Mouse (Mus musculus) ES-Bruce4 (cell line): Measurements from ENCODE around the gene Defb26. TPM values are rescaled to one million over a fixed set of nuclear protein-coding genes. Genes with fewer than 3 reads are reported as not detected.

Experiments
- H3K27ac ChIP-seq: 2 replicates; pipeline ENCODE4 v1.5.1; 2012; ENCODE audit warnings: low read length, inconsistent platforms; ENCODE audit not compliant: insufficient read depth
- H3K27me3 ChIP-seq: 2 replicates; pipeline ENCODE4 v1.6.1; 2012; ENCODE audit warnings: mild to moderate bottlenecking, low read length, inconsistent platforms; ENCODE audit not compliant: control insufficient read depth, poor library complexity, insufficient read depth, severe bottlenecking
- H3K36me3 ChIP-seq: 2 replicates; pipeline ENCODE4 v1.6.1; 2012; ENCODE audit warnings: inconsistent platforms, mild to moderate bottlenecking, low read length, moderate library complexity; ENCODE audit not compliant: control insufficient read depth, poor library complexity, insufficient read depth, severe bottlenecking
- H3K4me1 ChIP-seq: one replicate; pipeline ENCODE4 v1.8.1; 2011; ENCODE audit warnings: low read length; ENCODE audit not compliant: control insufficient read depth, insufficient read depth
- H3K4me3 ChIP-seq: 2 replicates; pipeline ENCODE4 v1.5.1; 2011; ENCODE audit warnings: low read depth, mild to moderate bottlenecking, low read length
- H3K9ac ChIP-seq: 2 replicates; pipeline ENCODE4 v1.6.1; 2012; ENCODE audit warnings: low read depth, mild to moderate bottlenecking, inconsistent platforms; ENCODE audit not compliant: poor library complexity, severe bottlenecking
- H3K9me3 ChIP-seq: replicated peaks from 2 replicates; pipeline ENCODE4 v1.6.1; 2012; ENCODE audit warnings: mild to moderate bottlenecking, low read length, inconsistent platforms; ENCODE audit not compliant: control insufficient read depth, poor library complexity, insufficient read depth, severe bottlenecking
- CTCF ChIP-seq: IDR thresholded peaks from one replicate; pipeline ENCODE4 v1.8.1; 2011; ENCODE audit warnings: low read depth, low read length
- EP300 ChIP-seq: IDR thresholded peaks from 2 replicates; pipeline ENCODE4 v1.6.1; 2011; ENCODE audit warnings: low read depth, low read length; ENCODE audit not compliant: insufficient read depth
- POLR2A ChIP-seq: IDR thresholded peaks from one replicate; pipeline ENCODE4 v1.8.1; 2011; ENCODE audit warnings: low read length; ENCODE audit not compliant: insufficient read depth
- polyA plus RNA-seq: library from polyadenylated mRNA; stranded (reverse); fragments of >200 nt; gene quantifications from 2 replicates; pipeline ENCODE4 v1.2.4, GENCODE M21; 2011; ENCODE audit warnings: low read depth; ENCODE audit not compliant: missing spikeins, insufficient read depth, insufficient read length

The Defb26 gene
- polyA plus RNA-seq, 1 experiment, result not detected

- H3K27me3 ChIP-seq, result no peaks in the 10 kb centered on the region
- TF ChIP-seq CTCF (no peak), EP300 (no peak), POLR2A (no peak)
- H3K27ac ChIP-seq, result no peak overlapping the region
- H3K9me3 ChIP-seq, result no peaks in the 10 kb centered on the region
- H3K4me3 ChIP-seq, result no peak overlapping the region
- no peak overlapping the region for H3K9ac ChIP-seq
- H3K36me3 ChIP-seq, result no peaks in the 10 kb centered on the region
- no peaks in the 10 kb centered on the region for H3K4me1 ChIP-seq
Measured at GRCm38 (mm10) chr2:152481726-152482125, 29.8 kb downstream of the Defb26 start.

DNA sequence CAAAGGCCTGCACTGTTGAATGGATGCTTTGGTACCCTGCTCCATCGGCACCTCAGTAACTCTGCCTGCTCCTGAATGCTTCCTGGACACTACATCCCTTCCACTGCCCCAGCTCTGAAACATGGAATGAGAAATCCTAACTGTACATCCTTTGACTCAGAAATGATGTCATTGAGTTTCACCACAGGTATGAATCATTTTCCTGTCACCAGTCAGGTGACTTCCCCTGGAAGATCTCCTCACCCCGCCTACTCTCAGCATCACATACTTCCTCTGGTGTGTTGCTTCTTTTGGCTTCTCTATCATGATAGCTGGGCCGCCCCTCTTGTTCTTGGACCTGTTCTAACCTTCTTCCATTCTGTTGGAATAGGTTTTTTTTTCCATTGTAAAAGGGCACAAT lies 30.6 kb downstream of the Defb26 start:
- Histone ChIP-seq H3K27ac (no peak overlapping the region), H3K4me1 (no peaks in the 10 kb centered on the region), H3K36me3 (no peaks in the 10 kb centered on the region), H3K9ac (no peak overlapping the region), H3K27me3 (no peaks in the 10 kb centered on the region), H3K9me3 (no peaks in the 10 kb centered on the region), H3K4me3 (no peak overlapping the region)
- TF ChIP-seq CTCF (no peak), POLR2A (no peak), EP300 (no peak)

DNA sequence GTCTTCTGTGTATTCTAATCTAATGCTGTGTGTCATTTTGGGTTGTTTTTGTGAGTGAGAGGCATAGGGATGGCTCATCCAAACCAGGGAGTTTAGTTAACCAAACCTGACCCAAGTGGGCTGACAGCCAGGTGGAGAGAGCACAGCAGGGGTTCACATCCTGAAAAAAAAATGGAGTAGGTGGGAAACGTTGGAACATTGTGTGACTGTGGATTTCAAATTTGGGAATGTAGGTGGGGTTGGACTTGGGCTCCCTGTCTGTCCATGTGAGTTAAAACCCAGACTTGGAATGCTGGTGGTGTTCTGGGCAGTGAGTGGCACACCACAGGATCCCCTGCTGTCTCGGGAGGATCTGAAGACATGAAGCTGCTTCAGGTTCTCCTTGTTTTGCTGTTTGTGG lies 34.7 kb downstream of the Defb26 start, which contains the start of gene Defb20:
Gene Defb20 (plus strand): TSS at position 301 of the 400 bp plus-strand sequence.
- Histone ChIP-seq H3K36me3 (no peaks in the 10 kb centered on the region), H3K4me3 (no peak within 1 kb of the TSS), H3K4me1 (no peaks in the 10 kb centered on the region), H3K27ac (no peak within 1 kb of the TSS), H3K9me3 (no peaks in the 10 kb centered on the region), H3K27me3 (no peaks in the 10 kb centered on the region), H3K9ac (no peak within 1 kb of the TSS)
- TF ChIP-seq EP300, result no peak
- no peak for TF ChIP-seq POLR2A
- no peak for TF ChIP-seq CTCF

- TF ChIP-seq CTCF (no peak), EP300 (no peak), POLR2A (no peak)
- H3K27me3 ChIP-seq, result no peaks in the 10 kb centered on the region
- H3K4me3 ChIP-seq, result no peak overlapping the region
- no peak overlapping the region for H3K27ac ChIP-seq
- H3K9ac ChIP-seq, result no peak overlapping the region
- H3K9me3 ChIP-seq, result no peaks in the 10 kb centered on the region
- no peaks in the 10 kb centered on the region for H3K4me1 ChIP-seq
- H3K36me3 ChIP-seq, result no peaks in the 10 kb centered on the region
Measured at GRCm38 (mm10) chr2:152472434-152472833, 39.1 kb downstream of the Defb26 start.

DNA sequence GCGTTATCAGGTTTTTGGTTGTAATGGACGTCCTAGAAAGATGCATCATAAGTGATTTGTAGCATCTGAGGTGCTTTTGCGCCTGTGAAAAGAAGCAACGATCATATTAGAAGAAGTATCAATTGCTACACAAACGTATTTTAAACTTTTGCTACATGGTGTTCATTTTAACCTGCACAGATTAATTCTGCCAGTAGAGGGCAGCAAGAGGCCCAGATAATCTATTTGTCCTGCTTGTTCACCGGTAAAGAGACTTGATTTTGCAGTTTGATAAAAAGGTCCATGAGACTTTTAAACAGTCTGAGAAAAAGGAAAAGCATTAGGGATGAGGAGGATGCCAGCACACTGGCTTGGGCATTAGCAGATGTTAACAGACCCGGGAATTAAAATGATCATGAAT lies 40.5 kb downstream of the Defb26 start:
- Histone ChIP-seq H3K4me1 (no peaks in the 10 kb centered on the region), H3K36me3 (no peaks in the 10 kb centered on the region), H3K4me3 (no peak overlapping the region), H3K9ac (no peak overlapping the region), H3K27ac (no peak overlapping the region), H3K27me3 (no peaks in the 10 kb centered on the region), H3K9me3 (no peaks in the 10 kb centered on the region)
- peak; percentile 4 for TF ChIP-seq CTCF
- TF ChIP-seq EP300, result no peak

DNA sequence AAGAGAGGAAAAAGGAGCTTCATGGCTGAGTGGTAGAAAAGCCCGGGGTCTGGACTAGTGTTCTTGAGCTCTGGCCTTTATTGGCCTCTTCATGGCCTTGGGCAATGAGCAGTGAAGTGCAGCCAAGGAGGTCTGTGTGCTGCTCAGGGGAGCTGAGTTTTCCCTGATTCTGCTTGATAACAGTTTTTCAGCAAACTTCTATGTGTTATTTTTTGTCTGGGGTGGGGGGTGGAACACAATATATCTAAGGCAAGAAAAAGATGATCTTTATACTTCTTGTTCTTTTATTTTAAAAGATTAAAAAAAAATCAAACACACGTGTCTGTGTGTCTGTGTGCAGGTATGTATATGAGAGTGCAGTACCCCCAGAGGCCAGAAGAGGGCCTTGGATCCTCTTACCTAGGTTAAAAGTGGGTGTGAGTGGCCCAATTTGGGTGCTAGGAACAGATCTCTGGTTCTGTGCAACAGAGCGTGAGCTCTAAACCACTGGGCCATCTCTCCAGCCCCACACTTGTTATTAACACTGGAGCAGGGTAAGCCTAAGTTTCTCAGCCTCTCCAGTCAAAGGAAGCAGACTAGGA lies 46.8 kb downstream of the Defb26 start, which contains the start of gene Defb23:
Gene Defb23 (minus strand): TSS at position 51 of the 581 bp plus-strand sequence.
- no peak within 1 kb of the TSS for H3K4me3 ChIP-seq
- H3K36me3 ChIP-seq, result no peaks in the 10 kb centered on the region
- no peak within 1 kb of the TSS for H3K27ac ChIP-seq
- H3K9ac ChIP-seq, result no peak within 1 kb of the TSS
- no peaks in the 10 kb centered on the region for H3K4me1 ChIP-seq
- no peak for TF ChIP-seq CTCF
- no peak for TF ChIP-seq POLR2A
- no peak for TF ChIP-seq EP300
- H3K9me3 ChIP-seq, result no peaks in the 10 kb centered on the region
- H3K27me3 ChIP-seq, result no peaks in the 10 kb centered on the region
